Mouse (Mus musculus): ENCODE data around the gene Prlh.

Gene Prlh

DNA sequence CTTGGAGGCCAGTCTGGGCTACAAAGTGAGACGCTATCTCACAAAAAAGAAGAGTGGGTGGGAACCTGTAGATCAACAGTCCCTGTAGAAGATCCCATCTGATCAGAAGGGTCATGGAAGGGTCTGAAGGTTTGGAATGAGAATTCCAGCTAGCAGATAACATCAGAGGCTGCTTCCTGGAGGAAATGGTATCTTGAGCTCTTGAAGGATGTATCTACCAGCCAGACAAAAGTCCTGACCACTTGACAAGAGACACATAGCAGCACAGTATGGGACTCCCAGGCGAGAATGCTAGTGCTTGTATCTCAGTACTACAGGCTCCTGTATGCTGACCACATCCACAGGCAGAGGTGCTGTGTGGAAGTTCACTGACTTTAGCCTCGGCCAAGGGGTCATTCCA, 48.2 kb downstream of the Prlh start:
- no peak for DNase-seq (ENCODE audit: low spot score in 2 of 2)

DNA sequence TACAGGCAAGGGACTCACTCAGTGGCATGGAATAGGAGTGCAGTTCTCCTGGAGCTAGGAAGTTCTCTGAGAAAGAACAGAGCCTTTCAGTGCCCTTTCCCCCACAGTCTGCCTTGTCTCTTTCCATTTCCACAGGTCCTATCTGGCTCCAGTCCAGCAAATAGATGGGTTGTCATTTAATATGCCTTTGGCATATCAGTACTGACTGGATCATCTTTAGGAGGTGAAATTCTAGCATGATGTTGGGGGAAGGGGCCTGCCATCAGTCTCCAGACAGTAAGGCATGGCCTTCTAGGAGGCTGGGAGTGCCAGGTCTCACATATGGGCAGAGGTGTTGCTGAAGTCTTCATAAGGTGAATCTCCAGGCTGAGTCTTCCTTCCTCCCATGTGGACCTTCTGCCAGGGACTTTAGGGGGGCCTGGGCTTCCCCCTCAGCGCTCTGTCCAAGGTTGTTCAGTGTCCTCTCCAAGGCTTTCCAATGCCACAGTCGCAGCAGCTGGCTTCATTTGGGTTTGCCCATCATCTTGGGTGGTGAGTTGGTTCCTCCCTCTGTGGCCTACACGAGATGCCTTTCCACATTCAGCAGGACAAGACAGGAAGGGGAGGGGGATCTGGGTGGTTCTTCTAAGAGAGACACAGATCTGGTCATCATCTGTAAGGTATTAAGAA, 49.1 kb downstream of the Prlh start:
- DNase-seq (ENCODE audit: low spot score in 2 of 2) = peak in 1 of 2 experiments; percentile 54

DNA sequence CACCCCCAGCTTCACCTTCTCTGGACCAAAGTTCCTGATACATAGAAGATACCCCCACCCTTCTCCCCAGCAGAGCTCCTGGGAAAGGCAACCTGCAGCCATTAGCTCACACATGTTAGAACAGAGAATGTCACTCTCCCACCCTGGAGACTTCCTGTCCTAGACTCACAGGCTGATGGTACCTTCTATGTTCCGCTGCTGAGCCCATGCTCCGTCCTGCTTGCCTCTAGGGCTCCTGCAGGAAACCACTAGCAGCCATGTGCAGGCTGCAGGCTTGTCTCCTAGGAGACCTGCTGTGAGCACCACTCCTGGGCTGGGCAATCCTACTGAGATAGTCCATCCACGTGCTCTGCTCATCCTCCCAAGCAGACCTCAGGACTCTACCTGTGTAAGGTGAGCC, 49.7 kb downstream of the Prlh start:
- DNase-seq (ENCODE audit: low spot score in 2 of 2) = no peak

Data from spleen, postnatal 4 days (tissue).